Mouse (Mus musculus) C2C12 (cell line): ENCODE data around the gene Mtmr2. TPM values are rescaled to one million over a fixed set of nuclear protein-coding genes. Genes with fewer than 3 reads are reported as not detected.

Source experiments
- H3K27me3 ChIP-seq: one replicate; pipeline ENCODE4 v1.6.1; 2011; ENCODE audit not compliant: control insufficient read depth, insufficient read depth, insufficient read length
- H3K36me3 ChIP-seq: one replicate; pipeline ENCODE4 v1.6.1; 2011; ENCODE audit not compliant: control insufficient read depth, insufficient read depth
- H3K4me3 ChIP-seq: one replicate; pipeline ENCODE4 v1.5.1; 2011; ENCODE audit warnings: mild to moderate bottlenecking, control low read depth; ENCODE audit not compliant: poor library complexity, insufficient read depth, severe bottlenecking
- H3K79me2 ChIP-seq: one replicate; pipeline ENCODE4 v1.6.1; 2011; ENCODE audit not compliant: control insufficient read depth, insufficient read depth
- H3K79me3 ChIP-seq: one replicate; pipeline ENCODE4 v1.6.1; 2011; ENCODE audit warnings: low read depth, control low read depth
- H3ac ChIP-seq: one replicate; pipeline ENCODE3; 2011; ENCODE audit warnings: low read depth; ENCODE audit not compliant: control insufficient read depth, insufficient read length
- MAX ChIP-seq: IDR thresholded peaks from one replicate; pipeline ENCODE4 v1.6.1; 2011; ENCODE audit warnings: mild to moderate bottlenecking, control low read depth
- MYOD1 ChIP-seq: IDR thresholded peaks from one replicate; pipeline ENCODE4 v1.6.1; 2011; ENCODE audit warnings: low read depth; ENCODE audit not compliant: control insufficient read depth, insufficient read length
- USF1 ChIP-seq: IDR thresholded peaks from one replicate; pipeline ENCODE4 v1.6.1; 2011; ENCODE audit warnings: low read depth, mild to moderate bottlenecking, control low read depth, moderate library complexity
- polyA plus RNA-seq: library from polyadenylated mRNA; unstranded; fragments of >200 nt; fragmentation: generic; extraction: Trizol; gene quantifications from one replicate; pipeline ENCODE4 v1.2.1, GENCODE M21; 2012; ENCODE audit warnings: missing spikeins

Gene Mtmr2
- polyA plus RNA-seq, 1 experiment: 30.8 TPM

GRCm38 (mm10) chr9:13853876-13854275 is 105.7 kb downstream of the Mtmr2 start:
- Histone ChIP-seq H3K79me3 (no peaks in the 10 kb centered on the region), H3K4me3 (no peak overlapping the region), H3ac (no peak overlapping the region), H3K27me3 (no peaks in the 10 kb centered on the region), H3K36me3 (no peaks in the 10 kb centered on the region), H3K79me2 (no peaks in the 10 kb centered on the region)
- TF ChIP-seq MAX (no peak), USF1 (no peak), MYOD1 (no peak)

Other genes starting within 250 kb of the Mtmr2 start
- 8.6 TPM for gene Cep57, start 78.7 kb downstream of the Mtmr2 start, polyA plus RNA-seq
- gene Fam76b, start 79.3 kb downstream of the Mtmr2 start, polyA plus RNA-seq: 3.3 TPM